Mouse (Mus musculus) small intestine, adult 2 months (tissue): ENCODE data around the gene Hspa1l. TPM values are rescaled to one million over a fixed set of nuclear protein-coding genes. Genes with fewer than 3 reads are reported as not detected.
"Not testable (repeated sequence)": the region's sequence is repeated elsewhere in the genome, so short reads cannot be mapped to it uniquely, and the experiment has no call there.

Experiments
- H3K27ac ChIP-seq: fragments of 200-500 bp; 2 replicates; pipeline ENCODE4 v1.5.1; 2012; ENCODE audit warnings: low read depth, low read length, control low read depth, inconsistent platforms; ENCODE audit not compliant: insufficient read depth
- H3K27me3 ChIP-seq: fragments of 200-500 bp; 2 replicates; pipeline ENCODE4 v1.6.1; 2012; ENCODE audit warnings: mild to moderate bottlenecking, moderate library complexity, low read length, inconsistent platforms; ENCODE audit not compliant: control insufficient read depth, insufficient read depth
- H3K36me3 ChIP-seq: fragments of 200-500 bp; 2 replicates; pipeline ENCODE4 v1.6.1; 2012; ENCODE audit warnings: mild to moderate bottlenecking, low read length, control low read depth, inconsistent platforms; ENCODE audit not compliant: control insufficient read depth, insufficient read depth
- H3K4me1 ChIP-seq: fragments of 200-500 bp; 2 replicates; pipeline ENCODE4 v1.6.1; 2012; ENCODE audit warnings: low read length, inconsistent platforms, mixed read lengths; ENCODE audit not compliant: control insufficient read depth, insufficient read depth, insufficient read length
- H3K4me3 ChIP-seq: fragments of 200-500 bp; 2 replicates; pipeline ENCODE4 v1.5.1; 2012; ENCODE audit warnings: low read depth, mild to moderate bottlenecking, control low read depth, inconsistent platforms, low read length, moderate library complexity
- CTCF ChIP-seq: fragments of 200-500 bp; IDR thresholded peaks from 2 replicates; pipeline ENCODE4 v1.5.1; 2012; ENCODE audit warnings: low read depth, mild to moderate bottlenecking, control low read depth, inconsistent platforms, low read length, moderate library complexity, mixed read lengths; ENCODE audit not compliant: insufficient replicate concordance, insufficient read length; ENCODE audit errors: extremely low read depth
- POLR2A ChIP-seq: fragments of 200-500 bp; IDR thresholded peaks from 2 replicates; pipeline ENCODE4 v1.6.1; 2012; ENCODE audit warnings: low read depth, mild to moderate bottlenecking, control low read depth, inconsistent platforms, low read length, moderate library complexity
- WGBS: fragments of 180-500 bp; shearing (Covaris S2); methylation state at CpG from one replicate; pipeline ENCODE4 v1.1.7; 2018; 5-methylcytosine and 5-hydroxymethylcytosine counted together
- polyA plus RNA-seq: library from polyadenylated mRNA; depleted of rRNA; stranded (reverse); fragments of >200 nt; gene quantifications from 2 replicates; pipeline ENCODE4 v1.2.3, GENCODE M21; 2012

The Hspa1l gene
- polyA plus RNA-seq, 1 experiment = 0.06 TPM

GRCm38 (mm10) chr17:34984218-34984617, 11.7 kb downstream of the Hspa1l start:
- 72% methylated on average over 2 of the region's 2 CpGs for WGBS
- H3K4me1 ChIP-seq = peaks cover 4% of the 10 kb centered on the region; the same call in 1 of the 2 replicates
- no peak overlapping the region for H3K27ac ChIP-seq
- peaks cover 16% of the 10 kb centered on the region for H3K36me3 ChIP-seq
- no peak for TF ChIP-seq POLR2A
- no peak for TF ChIP-seq CTCF
- no peak overlapping the region for H3K4me3 ChIP-seq
- no peaks in the 10 kb centered on the region for H3K27me3 ChIP-seq

- no peak for TF ChIP-seq CTCF
- Histone ChIP-seq H3K27ac (no peak overlapping the region), H3K4me1 (peaks cover 5% of the 10 kb centered on the region), H3K27me3 (no peaks in the 10 kb centered on the region), H3K4me3 (no peak overlapping the region), H3K36me3 (0 out of 2 replicates have a peak, but pooled peaks cover 3% of the 10 kb centered on the region)
Observed at GRCm38 (mm10) chr17:34994751-34995150, 22.2 kb downstream of the Hspa1l start.

GRCm38 (mm10) chr17:34995192-34995591, 22.7 kb downstream of the Hspa1l start:
- not testable (repeated sequence) for H3K27me3 ChIP-seq, H3K36me3 ChIP-seq, H3K4me1 ChIP-seq, H3K4me3 ChIP-seq, H3K27ac ChIP-seq
- WGBS = 50% methylated on average over 4 of the region's 4 CpGs

GRCm38 (mm10) chr17:34995927-34996326, 23.4 kb downstream of the Hspa1l start:
- H3K36me3 ChIP-seq, H3K4me3 ChIP-seq, H3K27ac ChIP-seq, H3K27me3 ChIP-seq, H3K4me1 ChIP-seq: not testable (repeated sequence)
- WGBS = 86% methylated on average over 4 of the region's 4 CpGs

GRCm38 (mm10) chr17:34996411-34997141, 24.1 kb downstream of the Hspa1l start:
- H3K4me3 ChIP-seq = peak overlapping the region; percentile 14
- TF ChIP-seq POLR2A = no peak
- TF ChIP-seq CTCF = no peak
- no peaks in the 10 kb centered on the region for H3K27me3 ChIP-seq

GRCm38 (mm10) chr17:34997142-34997483, 24.6 kb downstream of the Hspa1l start:
- H3K27ac ChIP-seq = no peak overlapping the region
- 0 out of 2 replicates have a peak, but pooled peaks cover 1% of the 10 kb centered on the region for H3K36me3 ChIP-seq
- 64% methylated on average over 5 of the region's 5 CpGs for WGBS
- peaks cover 5% of the 10 kb centered on the region for H3K4me1 ChIP-seq
- H3K4me3 ChIP-seq = peak overlapping the region; percentile 21; the same call in 1 of the 2 replicates
- TF ChIP-seq CTCF (no peak), POLR2A (no peak)
- no peaks in the 10 kb centered on the region for H3K27me3 ChIP-seq

More at GRCm38 (mm10) chr17:34996411-34997141, 24.1 kb downstream of the Hspa1l start:
- H3K36me3 ChIP-seq = 0 out of 2 replicates have a peak, but pooled peaks cover 1% of the 10 kb centered on the region
- peaks cover 5% of the 10 kb centered on the region for H3K4me1 ChIP-seq
- WGBS = 76% methylated on average over 13 of the region's 14 CpGs
- no peak overlapping the region for H3K27ac ChIP-seq

GRCm38 (mm10) chr17:34998526-34999430, 26.3 kb downstream of the Hspa1l start:
- Histone ChIP-seq H3K27me3 (no peaks in the 10 kb centered on the region), H3K27ac (peak overlapping the region; percentile 86), H3K36me3 (0 out of 2 replicates have a peak, but pooled peaks cover 1% of the 10 kb centered on the region), H3K4me1 (peaks cover 13% of the 10 kb centered on the region), H3K4me3 (peak overlapping the region; percentile 61)
- TF ChIP-seq POLR2A (no peak), CTCF (no peak)
- 34% methylated on average over 15 of the region's 15 CpGs for WGBS

- WGBS = 3% methylated on average over 30 of the region's 32 CpGs
- Histone ChIP-seq H3K4me3 (peak overlapping the region; percentile 84), H3K27ac (peak overlapping the region; percentile 99), H3K4me1 (peaks cover 13% of the 10 kb centered on the region), H3K36me3 (peaks cover 13% of the 10 kb centered on the region)
- not testable (repeated sequence) for H3K27me3 ChIP-seq
Observed at GRCm38 (mm10) chr17:34999871-35000716, 27.6 kb downstream of the Hspa1l start.
